Mouse (Mus musculus): ENCODE data around the gene 1700019A02Rik.

Gene 1700019A02Rik

GRCm38 (mm10) chr1:53187536-53187935 is at the start of gene 1700019A02Rik:
Gene 1700019A02Rik (minus strand): TSS chr1:53187636.
- no peak for DNase-seq (ENCODE audit: low spot score)

- no peak for DNase-seq (ENCODE audit: low spot score)
Measured at GRCm38 (mm10) chr1:53226063-53226462, 38.6 kb upstream of the 1700019A02Rik start.

- no peak for DNase-seq (ENCODE audit: low spot score)
Measured at GRCm38 (mm10) chr1:53225616-53226015, 38.2 kb upstream of the 1700019A02Rik start.

- no peak for DNase-seq (ENCODE audit: low spot score)
Measured at GRCm38 (mm10) chr1:53224775-53225174, 37.3 kb upstream of the 1700019A02Rik start.

GRCm38 (mm10) chr1:53210136-53210535 is 22.7 kb upstream of the 1700019A02Rik start:
- no peak for DNase-seq (ENCODE audit: low spot score)

GRCm38 (mm10) chr1:53203902-53204301 is 16.5 kb upstream of the 1700019A02Rik start:
- DNase-seq (ENCODE audit: low spot score): no peak

- DNase-seq (ENCODE audit: low spot score): no peak
Measured at GRCm38 (mm10) chr1:53201630-53202199, 14.3 kb upstream of the 1700019A02Rik start.

GRCm38 (mm10) chr1:53194536-53194935 is 7.1 kb upstream of the 1700019A02Rik start:
- no peak for DNase-seq (ENCODE audit: low spot score)

GRCm38 (mm10) chr1:53191234-53191633 is 3.8 kb upstream of the 1700019A02Rik start:
- DNase-seq (ENCODE audit: low spot score): no peak

GRCm38 (mm10) chr1:53189620-53190019 is 2.2 kb upstream of the 1700019A02Rik start:
- no peak for DNase-seq (ENCODE audit: low spot score)

- DNase-seq (ENCODE audit: low spot score): no peak
Measured at GRCm38 (mm10) chr1:53186301-53186700, 1.1 kb downstream of the 1700019A02Rik start.

- DNase-seq (ENCODE audit: low spot score): no peak
Measured at GRCm38 (mm10) chr1:53157715-53158114, 29.7 kb downstream of the 1700019A02Rik start.

GRCm38 (mm10) chr1:53123066-53123465 is 64.4 kb downstream of the 1700019A02Rik start:
- DNase-seq (ENCODE audit: low spot score): no peak

GRCm38 (mm10) chr1:53110561-53110960 is 76.9 kb downstream of the 1700019A02Rik start:
- DNase-seq (ENCODE audit: low spot score): no peak
